Mouse (Mus musculus): ENCODE data around the gene Nedd8. TPM values are rescaled to one million over a fixed set of nuclear protein-coding genes. Genes with fewer than 3 reads are reported as not detected.

Gene Nedd8
- polyA plus RNA-seq, 1 experiment from 2014 or later, result 507 TPM

- Histone ChIP-seq H3K4me2 (peak overlapping the region; percentile 72), H3K4me3 (ENCODE audit: low read depth, low read length) (peak overlapping the region; percentile 38), H3K36me3 (ENCODE audit: control insufficient read depth, insufficient read depth, low read length) (peaks cover 4% of the 10 kb centered on the region), H3K4me1 (replicated peaks; ENCODE audit: control insufficient read depth, insufficient read depth, low read length) (peaks cover 30% of the 10 kb centered on the region), H3K27ac (ENCODE audit: low read depth, low read length) (no peak overlapping the region), H3K9me3 (ENCODE audit: control insufficient read depth, low read length) (no peaks in the 10 kb centered on the region), H3K27me3 (replicated peaks; ENCODE audit: control insufficient read depth, insufficient read depth, low read length) (0 out of 2 replicates have a peak, but pooled peaks cover 5% of the 10 kb centered on the region), H3K9ac (ENCODE audit: low read depth, low read length) (peak overlapping the region; percentile 10; the same call in 1 of the 2 replicates)
- ATAC-seq (replicated peaks; ENCODE audit: low FRiP score), result peak; percentile 51
- DNase-seq (ENCODE audit: low spot score), result peak; percentile 41
- WGBS, result 11% methylated on average over 25 of the region's 25 CpGs
Observed at GRCm38 (mm10) chr14:55713007-55713728, 41.2 kb upstream of the Nedd8 start.

- Histone ChIP-seq H3K4me3 (ENCODE audit: low read depth, low read length) (no peak overlapping the region), H3K9me3 (ENCODE audit: control insufficient read depth, low read length) (no peaks in the 10 kb centered on the region), H3K4me1 (replicated peaks; ENCODE audit: control insufficient read depth, insufficient read depth, low read length) (peaks cover 37% of the 10 kb centered on the region), H3K9ac (ENCODE audit: low read depth, low read length) (no peak overlapping the region), H3K27ac (ENCODE audit: low read depth, low read length) (no peak overlapping the region), H3K4me2 (no peak overlapping the region), H3K36me3 (ENCODE audit: control insufficient read depth, insufficient read depth, low read length) (0 out of 2 replicates have a peak, but pooled peaks cover under 1% of the 10 kb centered on the region), H3K27me3 (replicated peaks; ENCODE audit: control insufficient read depth, insufficient read depth, low read length) (0 out of 2 replicates have a peak, but pooled peaks cover 5% of the 10 kb centered on the region)
- WGBS, result 72% methylated on average over 7 of the region's 7 CpGs
- no peak for ATAC-seq (replicated peaks; ENCODE audit: low FRiP score)
- no peak for DNase-seq (ENCODE audit: low spot score)
Observed at GRCm38 (mm10) chr14:55711786-55712185, 39.9 kb upstream of the Nedd8 start.

GRCm38 (mm10) chr14:55709509-55709908, 37.6 kb upstream of the Nedd8 start:
- Histone ChIP-seq H3K4me3 (ENCODE audit: low read depth, low read length) (no peak overlapping the region), H3K4me2 (no peak overlapping the region), H3K27ac (ENCODE audit: low read depth, low read length) (no peak overlapping the region), H3K9ac (ENCODE audit: low read depth, low read length) (no peak overlapping the region), H3K9me3 (ENCODE audit: control insufficient read depth, low read length) (no peaks in the 10 kb centered on the region), H3K27me3 (replicated peaks; ENCODE audit: control insufficient read depth, insufficient read depth, low read length) (0 out of 2 replicates have a peak, but pooled peaks cover 5% of the 10 kb centered on the region), H3K4me1 (replicated peaks; ENCODE audit: control insufficient read depth, insufficient read depth, low read length) (peaks cover 45% of the 10 kb centered on the region), H3K36me3 (ENCODE audit: control insufficient read depth, insufficient read depth, low read length) (no peaks in the 10 kb centered on the region)
- DNase-seq (ENCODE audit: low spot score) (no peak), ATAC-seq (replicated peaks; ENCODE audit: low FRiP score) (no peak)
- 88% methylated on average over 4 of the region's 4 CpGs for WGBS

GRCm38 (mm10) chr14:55707397-55707796, 35.5 kb upstream of the Nedd8 start:
- Histone ChIP-seq H3K4me3 (ENCODE audit: low read depth, low read length) (no peak overlapping the region), H3K9me3 (ENCODE audit: control insufficient read depth, low read length) (no peaks in the 10 kb centered on the region), H3K4me1 (replicated peaks; ENCODE audit: control insufficient read depth, insufficient read depth, low read length) (peaks cover 29% of the 10 kb centered on the region), H3K9ac (ENCODE audit: low read depth, low read length) (no peak overlapping the region), H3K4me2 (no peak overlapping the region), H3K27ac (ENCODE audit: low read depth, low read length) (no peak overlapping the region; the same call in 1 of the 2 replicates), H3K36me3 (ENCODE audit: control insufficient read depth, insufficient read depth, low read length) (no peaks in the 10 kb centered on the region), H3K27me3 (replicated peaks; ENCODE audit: control insufficient read depth, insufficient read depth, low read length) (0 out of 2 replicates have a peak, but pooled peaks cover 5% of the 10 kb centered on the region)
- WGBS, result 44% methylated on average over 5 of the region's 5 CpGs
- DNase-seq (ENCODE audit: low spot score) (no peak), ATAC-seq (replicated peaks; ENCODE audit: low FRiP score) (peak; percentile 74)

GRCm38 (mm10) chr14:55706051-55706600, 34.2 kb upstream of the Nedd8 start:
- H3K9me3 ChIP-seq (ENCODE audit: control insufficient read depth, low read length), result no peaks in the 10 kb centered on the region
- H3K4me2 ChIP-seq, result no peak overlapping the region
- DNase-seq (ENCODE audit: low spot score) (no peak), ATAC-seq (replicated peaks; ENCODE audit: low FRiP score) (no peak)
- no peaks in the 10 kb centered on the region for H3K36me3 ChIP-seq (ENCODE audit: control insufficient read depth, insufficient read depth, low read length)
- 68% methylated on average over 8 of the region's 8 CpGs for WGBS
- H3K4me3 ChIP-seq (ENCODE audit: low read depth, low read length), result no peak overlapping the region
- no peak overlapping the region for H3K27ac ChIP-seq (ENCODE audit: low read depth, low read length)
- H3K27me3 ChIP-seq (replicated peaks; ENCODE audit: control insufficient read depth, insufficient read depth, low read length), result no peaks in the 10 kb centered on the region
- no peak overlapping the region for H3K9ac ChIP-seq (ENCODE audit: low read depth, low read length)
- peaks cover 23% of the 10 kb centered on the region for H3K4me1 ChIP-seq (replicated peaks; ENCODE audit: control insufficient read depth, insufficient read depth, low read length)

GRCm38 (mm10) chr14:55702761-55703160, 30.8 kb upstream of the Nedd8 start:
- no peak overlapping the region for H3K9ac ChIP-seq (ENCODE audit: low read depth, low read length)
- H3K9me3 ChIP-seq (ENCODE audit: control insufficient read depth, low read length), result no peaks in the 10 kb centered on the region
- H3K27ac ChIP-seq (ENCODE audit: low read depth, low read length), result no peak overlapping the region
- H3K4me1 ChIP-seq (replicated peaks; ENCODE audit: control insufficient read depth, insufficient read depth, low read length), result peaks cover 19% of the 10 kb centered on the region
- no peak for ATAC-seq (replicated peaks; ENCODE audit: low FRiP score)
- no peak for DNase-seq (ENCODE audit: low spot score)
- no peak overlapping the region for H3K4me2 ChIP-seq
- 76% methylated on average over 6 of the region's 6 CpGs for WGBS
- no peak overlapping the region for H3K4me3 ChIP-seq (ENCODE audit: low read depth, low read length)
- H3K36me3 ChIP-seq (ENCODE audit: control insufficient read depth, insufficient read depth, low read length), result no peaks in the 10 kb centered on the region
- no peaks in the 10 kb centered on the region for H3K27me3 ChIP-seq (replicated peaks; ENCODE audit: control insufficient read depth, insufficient read depth, low read length)

GRCm38 (mm10) chr14:55701131-55701530, 29.2 kb upstream of the Nedd8 start:
- H3K36me3 ChIP-seq (ENCODE audit: control insufficient read depth, insufficient read depth, low read length), result no peaks in the 10 kb centered on the region
- DNase-seq (ENCODE audit: low spot score), result no peak
- no peak overlapping the region for H3K27ac ChIP-seq (ENCODE audit: low read depth, low read length)
- no peaks in the 10 kb centered on the region for H3K9me3 ChIP-seq (ENCODE audit: control insufficient read depth, low read length)
- peaks cover 7% of the 10 kb centered on the region for H3K4me1 ChIP-seq (replicated peaks; ENCODE audit: control insufficient read depth, insufficient read depth, low read length)
- no peak for ATAC-seq (replicated peaks; ENCODE audit: low FRiP score)
- no peaks in the 10 kb centered on the region for H3K27me3 ChIP-seq (replicated peaks; ENCODE audit: control insufficient read depth, insufficient read depth, low read length)
- no peak overlapping the region for H3K4me3 ChIP-seq (ENCODE audit: low read depth, low read length)
- WGBS, result 69% methylated on average over 9 of the region's 9 CpGs
- no peak overlapping the region for H3K9ac ChIP-seq (ENCODE audit: low read depth, low read length)
- no peak overlapping the region for H3K4me2 ChIP-seq

- H3K4me2 ChIP-seq, result no peak overlapping the region
- ATAC-seq (replicated peaks; ENCODE audit: low FRiP score) (no peak), DNase-seq (ENCODE audit: low spot score) (no peak)
- no peak overlapping the region for H3K27ac ChIP-seq (ENCODE audit: low read depth, low read length)
- no peaks in the 10 kb centered on the region for H3K4me1 ChIP-seq (replicated peaks; ENCODE audit: control insufficient read depth, insufficient read depth, low read length)
- H3K27me3 ChIP-seq (replicated peaks; ENCODE audit: control insufficient read depth, insufficient read depth, low read length), result no peaks in the 10 kb centered on the region
- H3K36me3 ChIP-seq (ENCODE audit: control insufficient read depth, insufficient read depth, low read length), result no peaks in the 10 kb centered on the region
- no peaks in the 10 kb centered on the region for H3K9me3 ChIP-seq (ENCODE audit: control insufficient read depth, low read length)
- 62% methylated on average over 4 of the region's 4 CpGs for WGBS
- no peak overlapping the region for H3K9ac ChIP-seq (ENCODE audit: low read depth, low read length)
- H3K4me3 ChIP-seq (ENCODE audit: low read depth, low read length), result no peak overlapping the region
Observed at GRCm38 (mm10) chr14:55697226-55697625, 25.3 kb upstream of the Nedd8 start.

- H3K27me3 ChIP-seq (replicated peaks; ENCODE audit: control insufficient read depth, insufficient read depth, low read length), result no peaks in the 10 kb centered on the region
- WGBS, result 80% methylated on average over 10 of the region's 10 CpGs
Observed at GRCm38 (mm10) chr14:55689433-55689832, 17.5 kb upstream of the Nedd8 start.

More at GRCm38 (mm10) chr14:55689433-55689832, 17.5 kb upstream of the Nedd8 start:
- H3K4me1 ChIP-seq (replicated peaks; ENCODE audit: control insufficient read depth, insufficient read depth, low read length), result no peaks in the 10 kb centered on the region
- no peaks in the 10 kb centered on the region for H3K9me3 ChIP-seq (ENCODE audit: control insufficient read depth, low read length)
- DNase-seq (ENCODE audit: low spot score) (no peak), ATAC-seq (replicated peaks; ENCODE audit: low FRiP score) (no peak)
- no peak overlapping the region for H3K9ac ChIP-seq (ENCODE audit: low read depth, low read length)
- no peak overlapping the region for H3K27ac ChIP-seq (ENCODE audit: low read depth, low read length)
- no peaks in the 10 kb centered on the region for H3K36me3 ChIP-seq (ENCODE audit: control insufficient read depth, insufficient read depth, low read length)
- H3K4me3 ChIP-seq (ENCODE audit: low read depth, low read length), result no peak overlapping the region
- no peak overlapping the region for H3K4me2 ChIP-seq

Data from liver, embryonic 11.5 days (tissue).